Mouse (Mus musculus): ENCODE measurements around the gene Gng7. TPM values are rescaled to one million over a fixed set of nuclear protein-coding genes. Genes with fewer than 3 reads are reported as not detected.
A peak's percentile ranks its signal among the peaks of the same experiment; 100 is the strongest.

Gene Gng7
- polyA plus RNA-seq, 1 experiment from 2014 or later, result 4.8 TPM

DNA sequence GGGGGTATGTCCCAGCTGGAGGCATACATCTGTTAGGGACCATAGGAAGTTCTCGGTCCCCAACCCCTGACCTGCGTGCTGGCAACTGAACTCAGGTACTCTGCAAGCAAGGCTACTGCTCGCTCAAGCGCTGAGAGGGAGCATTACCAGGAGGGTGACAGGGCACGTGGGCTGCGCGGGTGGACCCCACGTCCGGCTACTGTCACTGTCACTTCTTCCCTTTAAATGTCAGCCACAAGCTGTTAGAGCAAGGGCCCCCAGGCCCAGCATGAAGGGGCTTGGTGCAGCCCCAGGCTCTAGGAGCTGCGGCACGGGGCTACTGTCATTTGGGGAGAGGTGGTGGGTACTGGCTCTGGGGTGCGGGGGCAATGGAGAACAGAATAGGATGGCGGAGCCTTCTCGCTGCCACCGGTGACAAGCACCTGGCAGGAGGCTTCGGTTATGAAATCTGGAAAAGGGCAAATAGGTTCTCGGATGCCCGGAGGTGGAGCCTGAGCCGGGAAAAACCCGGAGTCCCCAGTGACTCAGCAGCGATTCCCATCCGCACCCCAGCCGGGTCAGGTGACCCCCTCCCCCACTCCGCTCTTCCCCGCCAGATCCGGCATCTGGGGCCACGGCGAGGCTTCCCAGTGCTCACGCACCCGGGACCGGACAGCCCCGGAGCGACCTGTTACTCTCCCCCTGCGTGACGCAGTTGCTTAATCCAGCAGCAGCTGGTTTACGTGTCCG lies 29.3 kb downstream of the Gng7 start:
- ATAC-seq (ENCODE audit: low FRiP score, low TSS enrichment), result no peak
- peak overlapping the region; percentile 52 for H3K4me2 ChIP-seq (replicated peaks; ENCODE audit: low read depth, low read length)
- no peaks in the 10 kb centered on the region for H3K9me3 ChIP-seq (ENCODE audit: control insufficient read depth, low read length)
- H3K4me1 ChIP-seq (ENCODE audit: control insufficient read depth, insufficient read depth, low read length), result peaks cover 12% of the 10 kb centered on the region
- peak overlapping the region; percentile 24 for H3K4me3 ChIP-seq (ENCODE audit: low read length)
- 6% methylated on average over 37 of the region's 37 CpGs for WGBS
- H3K27ac ChIP-seq (ENCODE audit: low read depth, low read length), result no peak overlapping the region
- H3K9ac ChIP-seq (ENCODE audit: low read depth, low read length), result peak overlapping the region; percentile 24
- H3K27me3 ChIP-seq (ENCODE audit: control insufficient read depth, insufficient read depth, low read length), result peaks cover 25% of the 10 kb centered on the region
- H3K36me3 ChIP-seq (ENCODE audit: control insufficient read depth, insufficient read depth, low read length), result no peaks in the 10 kb centered on the region

GRCm38 (mm10) chr10:80984223-80984622 lies 30.5 kb downstream of the Gng7 start:
- H3K27ac ChIP-seq (ENCODE audit: low read depth, low read length), result no peak overlapping the region
- H3K36me3 ChIP-seq (ENCODE audit: control insufficient read depth, insufficient read depth, low read length), result no peaks in the 10 kb centered on the region
- peaks cover 25% of the 10 kb centered on the region for H3K27me3 ChIP-seq (ENCODE audit: control insufficient read depth, insufficient read depth, low read length)
- no peak for ATAC-seq (ENCODE audit: low FRiP score, low TSS enrichment)
- H3K4me1 ChIP-seq (ENCODE audit: control insufficient read depth, insufficient read depth, low read length), result peaks cover 12% of the 10 kb centered on the region
- 88% methylated on average over 12 of the region's 12 CpGs for WGBS
- no peak overlapping the region for H3K9ac ChIP-seq (ENCODE audit: low read depth, low read length)
- H3K4me2 ChIP-seq (replicated peaks; ENCODE audit: low read depth, low read length), result no peak overlapping the region
- H3K9me3 ChIP-seq (ENCODE audit: control insufficient read depth, low read length), result no peaks in the 10 kb centered on the region
- no peak overlapping the region for H3K4me3 ChIP-seq (ENCODE audit: low read length)

- H3K27ac ChIP-seq (ENCODE audit: low read depth, low read length), result no peak overlapping the region
- WGBS, result 22% methylated on average over 4 of the region's 4 CpGs
- no peak for ATAC-seq (ENCODE audit: low FRiP score, low TSS enrichment)
- H3K4me1 ChIP-seq (ENCODE audit: control insufficient read depth, insufficient read depth, low read length), result peaks cover 8% of the 10 kb centered on the region
- H3K9ac ChIP-seq (ENCODE audit: low read depth, low read length), result no peak overlapping the region
- H3K4me2 ChIP-seq (replicated peaks; ENCODE audit: low read depth, low read length), result no peak overlapping the region
- H3K9me3 ChIP-seq (ENCODE audit: control insufficient read depth, low read length), result no peaks in the 10 kb centered on the region
- H3K4me3 ChIP-seq (ENCODE audit: low read length), result no peak overlapping the region
- H3K27me3 ChIP-seq (ENCODE audit: control insufficient read depth, insufficient read depth, low read length), result peaks cover 25% of the 10 kb centered on the region
- no peaks in the 10 kb centered on the region for H3K36me3 ChIP-seq (ENCODE audit: control insufficient read depth, insufficient read depth, low read length)
These were observed 32.4 kb downstream of the Gng7 start for GRCm38 (mm10) chr10:80982381-80982780.

DNA sequence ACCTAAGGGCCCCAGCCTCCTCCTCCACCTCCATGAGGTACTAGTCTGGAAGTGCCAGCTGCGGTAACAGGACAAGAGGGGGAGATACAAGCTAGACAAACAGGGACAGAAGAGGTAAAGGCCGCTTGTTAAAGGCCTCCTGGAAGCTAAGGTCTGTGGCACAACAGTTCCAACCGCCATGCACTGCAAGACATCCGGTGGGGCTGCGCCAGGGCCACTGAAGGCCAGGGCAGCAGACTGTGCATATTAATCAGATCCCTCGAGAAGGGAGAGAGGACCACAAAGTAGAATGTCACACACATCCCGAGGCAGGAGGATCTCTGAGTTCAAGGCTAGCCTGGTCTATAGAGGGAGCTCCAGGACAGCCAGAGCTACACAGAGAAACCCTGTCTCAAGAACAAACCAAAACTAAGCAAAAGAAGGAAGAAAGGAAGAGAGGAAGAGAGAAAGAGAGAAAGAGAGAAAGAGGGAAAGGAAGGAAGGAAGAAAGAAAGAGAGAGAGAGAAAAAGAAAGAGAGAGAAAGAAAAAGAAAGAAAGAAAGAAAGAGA lies 33.1 kb downstream of the Gng7 start:
- Histone ChIP-seq H3K4me2 (replicated peaks; ENCODE audit: low read depth, low read length) (no peak overlapping the region), H3K4me3 (ENCODE audit: low read length) (no peak overlapping the region), H3K4me1 (ENCODE audit: control insufficient read depth, insufficient read depth, low read length) (peaks cover 8% of the 10 kb centered on the region), H3K9ac (ENCODE audit: low read depth, low read length) (no peak overlapping the region), H3K27me3 (ENCODE audit: control insufficient read depth, insufficient read depth, low read length) (peaks cover 20% of the 10 kb centered on the region), H3K36me3 (ENCODE audit: control insufficient read depth, insufficient read depth, low read length) (no peaks in the 10 kb centered on the region), H3K27ac (ENCODE audit: low read depth, low read length) (no peak overlapping the region), H3K9me3 (ENCODE audit: control insufficient read depth, low read length) (no peaks in the 10 kb centered on the region)
- ATAC-seq (ENCODE audit: low FRiP score, low TSS enrichment), result no peak
- 51% methylated on average over 7 of the region's 7 CpGs for WGBS

GRCm38 (mm10) chr10:80975478-80975877 lies 39.3 kb downstream of the Gng7 start:
- no peak overlapping the region for H3K4me3 ChIP-seq (ENCODE audit: low read length)
- peak; percentile 49 for ATAC-seq (ENCODE audit: low FRiP score, low TSS enrichment)
- WGBS, result 71% methylated on average over 11 of the region's 11 CpGs
- H3K4me2 ChIP-seq (replicated peaks; ENCODE audit: low read depth, low read length), result no peak overlapping the region
- H3K27me3 ChIP-seq (ENCODE audit: control insufficient read depth, insufficient read depth, low read length), result no peaks in the 10 kb centered on the region
- H3K27ac ChIP-seq (ENCODE audit: low read depth, low read length), result no peak overlapping the region
- peaks cover 18% of the 10 kb centered on the region for H3K4me1 ChIP-seq (ENCODE audit: control insufficient read depth, insufficient read depth, low read length)
- no peak overlapping the region for H3K9ac ChIP-seq (ENCODE audit: low read depth, low read length)
- H3K9me3 ChIP-seq (ENCODE audit: control insufficient read depth, low read length), result no peaks in the 10 kb centered on the region; the same call in 1 of the 2 replicates
- H3K36me3 ChIP-seq (ENCODE audit: control insufficient read depth, insufficient read depth, low read length), result no peaks in the 10 kb centered on the region

GRCm38 (mm10) chr10:80973722-80974121 lies 41.0 kb downstream of the Gng7 start:
- 63% methylated on average over 1 of the region's 1 CpGs for WGBS
- H3K27ac ChIP-seq (ENCODE audit: low read depth, low read length), result no peak overlapping the region
- H3K4me2 ChIP-seq (replicated peaks; ENCODE audit: low read depth, low read length), result no peak overlapping the region
- no peaks in the 10 kb centered on the region for H3K36me3 ChIP-seq (ENCODE audit: control insufficient read depth, insufficient read depth, low read length)
- no peak overlapping the region for H3K9ac ChIP-seq (ENCODE audit: low read depth, low read length)
- H3K9me3 ChIP-seq (ENCODE audit: control insufficient read depth, low read length), result no peaks in the 10 kb centered on the region; the same call in 1 of the 2 replicates
- no peaks in the 10 kb centered on the region for H3K27me3 ChIP-seq (ENCODE audit: control insufficient read depth, insufficient read depth, low read length)
- ATAC-seq (ENCODE audit: low FRiP score, low TSS enrichment), result no peak
- peaks cover 18% of the 10 kb centered on the region for H3K4me1 ChIP-seq (ENCODE audit: control insufficient read depth, insufficient read depth, low read length)
- H3K4me3 ChIP-seq (ENCODE audit: low read length), result no peak overlapping the region

DNA sequence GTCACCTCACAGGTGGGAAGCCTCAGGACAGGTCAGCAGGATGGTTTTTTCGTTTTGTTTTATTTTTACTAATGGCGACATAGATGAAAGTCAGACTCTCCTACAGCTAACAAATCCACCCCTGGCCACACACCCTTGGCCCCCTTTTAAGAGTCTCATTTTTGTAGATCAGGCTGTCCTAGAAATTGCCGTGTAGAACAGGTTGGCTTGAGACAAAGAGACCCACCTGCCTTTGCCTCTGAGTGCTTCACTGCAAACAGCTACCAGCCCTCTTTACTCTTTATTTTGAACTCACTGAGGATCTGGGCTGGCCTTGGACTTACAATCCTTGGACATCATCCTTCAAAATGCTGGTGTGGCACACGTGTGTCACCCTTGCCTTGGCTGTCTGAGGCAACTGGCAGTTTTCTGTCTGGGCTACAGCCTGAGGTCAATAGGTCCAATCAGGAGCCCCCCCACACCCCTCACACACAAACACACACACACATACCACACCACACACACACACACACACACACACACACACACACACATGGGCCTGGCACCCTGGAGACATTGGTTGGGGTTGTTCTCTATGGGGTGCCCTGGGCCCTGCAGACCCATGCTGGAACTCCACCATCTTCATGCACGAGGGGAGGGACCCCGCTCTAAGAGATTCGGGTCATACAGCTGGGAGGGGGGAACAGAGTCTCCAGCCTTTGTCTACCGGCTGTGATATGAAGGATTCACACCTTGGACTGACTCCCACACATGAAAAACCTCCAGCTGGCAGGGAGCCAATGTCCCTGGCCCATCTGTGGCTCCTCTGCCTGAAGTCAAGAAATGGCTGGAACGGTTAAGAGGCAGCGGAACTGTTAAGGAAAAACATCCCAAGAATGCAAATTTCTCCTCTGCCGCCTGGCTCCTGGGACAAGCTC lies 42.4 kb downstream of the Gng7 start:
- 41% methylated on average over 11 of the region's 11 CpGs for WGBS

GRCm38 (mm10) chr10:80971533-80971932 lies 43.2 kb downstream of the Gng7 start:
- ATAC-seq (ENCODE audit: low FRiP score, low TSS enrichment), result no peak
- H3K27ac ChIP-seq (ENCODE audit: low read depth, low read length), result no peak overlapping the region
- no peak overlapping the region for H3K4me3 ChIP-seq (ENCODE audit: low read length)
- no peaks in the 10 kb centered on the region for H3K27me3 ChIP-seq (ENCODE audit: control insufficient read depth, insufficient read depth, low read length)
- peak overlapping the region; percentile 23; the same call in 1 of the 2 replicates for H3K9ac ChIP-seq (ENCODE audit: low read depth, low read length)
- H3K4me2 ChIP-seq (replicated peaks; ENCODE audit: low read depth, low read length), result no peak overlapping the region
- H3K9me3 ChIP-seq (ENCODE audit: control insufficient read depth, low read length), result no peaks in the 10 kb centered on the region; the same call in 1 of the 2 replicates
- 55% methylated on average over 15 of the region's 15 CpGs for WGBS
- H3K4me1 ChIP-seq (ENCODE audit: control insufficient read depth, insufficient read depth, low read length), result peaks cover 18% of the 10 kb centered on the region
- no peaks in the 10 kb centered on the region for H3K36me3 ChIP-seq (ENCODE audit: control insufficient read depth, insufficient read depth, low read length)

More for the DNA sequence above, 42.4 kb downstream of the Gng7 start:
- Histone ChIP-seq H3K4me2 (replicated peaks; ENCODE audit: low read depth, low read length) (no peak overlapping the region), H3K4me1 (ENCODE audit: control insufficient read depth, insufficient read depth, low read length) (peaks cover 18% of the 10 kb centered on the region), H3K36me3 (ENCODE audit: control insufficient read depth, insufficient read depth, low read length) (no peaks in the 10 kb centered on the region), H3K27me3 (ENCODE audit: control insufficient read depth, insufficient read depth, low read length) (no peaks in the 10 kb centered on the region), H3K9me3 (ENCODE audit: control insufficient read depth, low read length) (no peaks in the 10 kb centered on the region; the same call in 1 of the 2 replicates), H3K4me3 (ENCODE audit: low read length) (no peak overlapping the region), H3K9ac (ENCODE audit: low read depth, low read length) (no peak overlapping the region), H3K27ac (ENCODE audit: low read depth, low read length) (no peak overlapping the region)
- peak; percentile 41; the same call in 1 of the 2 replicates for ATAC-seq (ENCODE audit: low FRiP score, low TSS enrichment)
